Mouse (Mus musculus): Measurements from ENCODE around the gene Cks1brt. TPM values are rescaled to one million over a fixed set of nuclear protein-coding genes. Genes with fewer than 3 reads are reported as not detected.

Gene Cks1brt
- total and polyA plus RNA-seq, 3 experiments: not detected

GRCm38 (mm10) chr8:85142516-85142915, 9.2 kb upstream of the Cks1brt start:
- TF ChIP-seq JUND (conservative IDR thresholded peaks at IDR 0.05; ENCODE audit: low read depth, low read length) (no peak), JUN (IDR thresholded peaks at IDR 0.05; ENCODE audit: insufficient read depth, low read depth, low read length) (no peak), MXI1 (IDR thresholded peaks at IDR 0.05; ENCODE audit: low read depth, low read length) (no peak), IRF4 (IDR thresholded peaks at IDR 0.05; ENCODE audit: low read depth, low read length) (no peak), MYC (IDR thresholded peaks at IDR 0.05; ENCODE audit: low read depth, low read length) (no peak), MEF2A (IDR thresholded peaks at IDR 0.05; ENCODE audit: borderline replicate concordance, low read depth, low read length) (no peak), CTCF (conservative IDR thresholded peaks at IDR 0.05 in 1 of 2, IDR thresholded peaks at IDR 0.05 in 1 of 2; ENCODE audit: low read depth in 2 of 2, low read length in 2 of 2) (no peak), POLR2A (IDR thresholded peaks at IDR 0.05; ENCODE audit: low read depth, low read length) (no peak), BHLHE40 (IDR thresholded peaks at IDR 0.05; ENCODE audit: low read depth, low read length) (no peak), RCOR1 (conservative IDR thresholded peaks at IDR 0.05; ENCODE audit: low read depth, low read length) (no peak), SIN3A (IDR thresholded peaks at IDR 0.05; ENCODE audit: low read length) (no peak)
- Histone ChIP-seq H3K79me2 (replicated peaks; ENCODE audit: control insufficient read depth, extremely low read depth, insufficient read depth, poor library complexity, severe bottlenecking) (no peaks in the 10 kb centered on the region), H3K9me3 (replicated peaks; ENCODE audit: low read length) (peaks cover 8% of the 10 kb centered on the region), H3K4me2 (ENCODE audit: insufficient read depth, low read depth, poor library complexity, severe bottlenecking) (no peak overlapping the region), H3K27ac (ENCODE audit: insufficient read depth, low read depth) (no peak overlapping the region), H3K36me3 (replicated peaks in 1 of 2; ENCODE audit: control insufficient read depth in 1 of 2, insufficient read depth in 1 of 2, low read length in 1 of 2) (no peaks in the 10 kb centered on the region), H3K4me3 (replicated peaks in 1 of 3; ENCODE audit: low read depth in 2 of 3, low read length in 2 of 3, poor library complexity in 1 of 3) (no peak overlapping the region), H3K9ac (ENCODE audit: insufficient read depth, low read depth) (no peak overlapping the region), H3K4me1 (ENCODE audit: control insufficient read depth in 1 of 2, insufficient read depth in 2 of 2) (no peaks in the 10 kb centered on the region), H3K27me3 (replicated peaks) (no peaks in the 10 kb centered on the region)
- dilution Hi-C loops (cut with MboI; ENCODE audit: extremely low pct_ligation_motif_present, extremely low pct_unique_long_range_greater_than_20kb, low sequenced_read_pairs): no loop called here
- no peak for DNase-seq (ENCODE audit: extremely low read depth)
- in situ Hi-C loops (cut with MboI; ENCODE audit: low pct_ligation_motif_present, low pct_unique_long_range_greater_than_20kb, low sequenced_read_pairs): no loop called here

- Histone ChIP-seq H3K4me2 (ENCODE audit: insufficient read depth, low read depth, poor library complexity, severe bottlenecking) (no peak overlapping the region; the same call in 1 of the 2 replicates), H3K4me3 (replicated peaks in 1 of 3; ENCODE audit: low read depth in 2 of 3, low read length in 2 of 3, poor library complexity in 1 of 3) (no peak overlapping the region), H3K9me3 (replicated peaks; ENCODE audit: low read length) (no peaks in the 10 kb centered on the region), H3K79me2 (replicated peaks; ENCODE audit: control insufficient read depth, extremely low read depth, insufficient read depth, poor library complexity, severe bottlenecking) (no peaks in the 10 kb centered on the region), H3K27me3 (replicated peaks) (no peaks in the 10 kb centered on the region), H3K36me3 (replicated peaks in 1 of 2; ENCODE audit: control insufficient read depth in 1 of 2, insufficient read depth in 1 of 2, low read length in 1 of 2) (no peaks in the 10 kb centered on the region), H3K4me1 (ENCODE audit: control insufficient read depth in 1 of 2, insufficient read depth in 2 of 2) (no peaks in the 10 kb centered on the region), H3K27ac (ENCODE audit: insufficient read depth, low read depth) (no peak overlapping the region), H3K9ac (ENCODE audit: insufficient read depth, low read depth) (no peak overlapping the region)
- dilution Hi-C loops (cut with MboI; ENCODE audit: extremely low pct_ligation_motif_present, extremely low pct_unique_long_range_greater_than_20kb, low sequenced_read_pairs) (no loop called here), in situ Hi-C loops (cut with MboI; ENCODE audit: low pct_ligation_motif_present, low pct_unique_long_range_greater_than_20kb, low sequenced_read_pairs) (loop anchor here (5.0 kb wide), 1 partner anchor 99 kb away; the partner anchor contains the start of gene Dhps)
- peak; percentile 54 for DNase-seq (ENCODE audit: extremely low read depth)
- peak; percentile 72 for TF ChIP-seq RAD21 (IDR thresholded peaks at IDR 0.05; ENCODE audit: low read depth, low read length)
- no peak for TF ChIP-seq KAT2A (IDR thresholded peaks at IDR 0.05; ENCODE audit: insufficient replicate concordance, low read length)
- no peak for TF ChIP-seq ETS1 (conservative IDR thresholded peaks at IDR 0.05; ENCODE audit: low read depth, low read length)
- TF ChIP-seq USF2 (conservative IDR thresholded peaks at IDR 0.05; ENCODE audit: low read depth, low read length): no peak
- no peak for TF ChIP-seq MAX (IDR thresholded peaks at IDR 0.05; ENCODE audit: low read length)
- TF ChIP-seq MYC (IDR thresholded peaks at IDR 0.05; ENCODE audit: low read depth, low read length): no peak
- TF ChIP-seq TBP (conservative IDR thresholded peaks at IDR 0.05; ENCODE audit: low read depth, low read length): no peak
- TF ChIP-seq USF1 (IDR thresholded peaks at IDR 0.05; ENCODE audit: low read depth, low read length): no peak
- no peak for TF ChIP-seq ZNF384 (IDR thresholded peaks at IDR 0.05; ENCODE audit: low read depth, low read length)
- no peak for TF ChIP-seq TCF12 (IDR thresholded peaks at IDR 0.05; ENCODE audit: low read depth, low read length)
- TF ChIP-seq HCFC1 (IDR thresholded peaks at IDR 0.05; ENCODE audit: low read depth, low read length): no peak
- no peak for TF ChIP-seq POLR2AphosphoS2 (IDR thresholded peaks at IDR 0.05; ENCODE audit: low read depth, low read length)
- TF ChIP-seq MEF2A (IDR thresholded peaks at IDR 0.05; ENCODE audit: borderline replicate concordance, low read depth, low read length): no peak
- no peak for TF ChIP-seq IRF4 (IDR thresholded peaks at IDR 0.05; ENCODE audit: low read depth, low read length)
- no peak for TF ChIP-seq SIN3A (IDR thresholded peaks at IDR 0.05; ENCODE audit: low read length)
- TF ChIP-seq BHLHE40 (IDR thresholded peaks at IDR 0.05; ENCODE audit: low read depth, low read length): no peak
- TF ChIP-seq JUND (conservative IDR thresholded peaks at IDR 0.05; ENCODE audit: low read depth, low read length): no peak
- TF ChIP-seq NELFE (IDR thresholded peaks at IDR 0.05; ENCODE audit: low read depth, low read length): no peak
- TF ChIP-seq EP300 (IDR thresholded peaks at IDR 0.05; ENCODE audit: low read length): no peak
- peak; percentile 3; the same call in 1 of the 2 replicates for TF ChIP-seq ZC3H11A (IDR thresholded peaks at IDR 0.05; ENCODE audit: low read depth, low read length)
- no peak for TF ChIP-seq ZMIZ1 (IDR thresholded peaks at IDR 0.05; ENCODE audit: low read depth, low read length)
- no peak for TF ChIP-seq CHD2 (IDR thresholded peaks at IDR 0.05; ENCODE audit: low read length)
- no peak for TF ChIP-seq MXI1 (IDR thresholded peaks at IDR 0.05; ENCODE audit: low read depth, low read length)
- TF ChIP-seq PAX5 (IDR thresholded peaks at IDR 0.05; ENCODE audit: low read length): no peak
- no peak for TF ChIP-seq RCOR1 (conservative IDR thresholded peaks at IDR 0.05; ENCODE audit: low read depth, low read length)
- TF ChIP-seq MAZ (IDR thresholded peaks at IDR 0.05; ENCODE audit: low read depth, low read length): no peak
- TF ChIP-seq MAFK (IDR thresholded peaks at IDR 0.05; ENCODE audit: insufficient replicate concordance, low read length): no peak
- no peak for TF ChIP-seq ZKSCAN1 (IDR thresholded peaks at IDR 0.05; ENCODE audit: borderline replicate concordance, low read depth, low read length)
- peak; percentile 84 for TF ChIP-seq SMC3 (IDR thresholded peaks at IDR 0.05; ENCODE audit: low read depth, low read length)
- no peak for TF ChIP-seq ELF1 (IDR thresholded peaks at IDR 0.05; ENCODE audit: low read depth, low read length)
These were observed 19.6 kb downstream of the Cks1brt start for GRCm38 (mm10) chr8:85171291-85171690.

Data from CH12.LX (cell line).